Mouse (Mus musculus) lung, embryonic 15.5 days (tissue): ENCODE data around the gene 1700021F07Rik. TPM values are rescaled to one million over a fixed set of nuclear protein-coding genes. Genes with fewer than 3 reads are reported as not detected.

Experiments
- ATAC-seq: fragments of 200-750 bp; cut with Nextera tagmentation; 2 replicates; pipeline ENCODE4 v1.8.0; 2017; ENCODE audit warnings: moderate number of reproducible peaks, borderline replicate concordance; ENCODE audit not compliant: low FRiP score, low TSS enrichment; ENCODE audit errors: extremely low read depth
- H3K27ac ChIP-seq: fragments of 300-500 bp; sonication (generic); 2 replicates; pipeline ENCODE4 v1.5.1; 2015; ENCODE audit warnings: moderate library complexity, mild to moderate bottlenecking, inconsistent platforms
- H3K27me3 ChIP-seq: fragments of 300-500 bp; sonication (generic); 2 replicates; pipeline ENCODE4 v1.6.1; 2015; ENCODE audit warnings: inconsistent platforms
- H3K36me3 ChIP-seq: fragments of 300-500 bp; sonication (generic); 2 replicates; pipeline ENCODE4 v1.6.1; 2015; ENCODE audit warnings: inconsistent platforms
- H3K4me1 ChIP-seq: fragments of 300-500 bp; sonication (generic); 2 replicates; pipeline ENCODE4 v1.6.1; 2015; ENCODE audit warnings: inconsistent platforms
- H3K4me2 ChIP-seq: fragments of 300-500 bp; sonication (generic); 2 replicates; pipeline ENCODE4 v1.6.1; 2015; ENCODE audit warnings: inconsistent platforms, mild to moderate bottlenecking, moderate library complexity
- H3K4me3 ChIP-seq: fragments of 300-500 bp; sonication (generic); 2 replicates; pipeline ENCODE4 v1.5.1; 2015; ENCODE audit warnings: mild to moderate bottlenecking, inconsistent platforms
- H3K9ac ChIP-seq: fragments of 300-500 bp; sonication (generic); 2 replicates; pipeline ENCODE4 v1.6.1; 2015; ENCODE audit warnings: inconsistent platforms
- H3K9me3 ChIP-seq: fragments of 300-500 bp; sonication (generic); 2 replicates; pipeline ENCODE4 v1.6.1; 2016; ENCODE audit warnings: inconsistent platforms
- WGBS: fragments of 180-500 bp; shearing (Covaris S2); methylation state at CpG from one replicate; pipeline ENCODE4 v1.1.7; 2015; 5-methylcytosine and 5-hydroxymethylcytosine counted together
- polyA plus RNA-seq: library from polyadenylated mRNA; unstranded; fragments of >200 nt; fragmentation: Nextera tagmentation; extraction: Ambion mirVana; gene quantifications from 2 replicates; pipeline ENCODE4 v1.2.1, GENCODE M21; 2015

The 1700021F07Rik gene
- polyA plus RNA-seq: not detected in 2 replicates

- no peak within 1 kb of the TSS for H3K4me3 ChIP-seq
- H3K36me3 ChIP-seq: no peaks in the 10 kb centered on the region
- no peak within 1 kb of the TSS for H3K27ac ChIP-seq
- no peaks in the 10 kb centered on the region for H3K27me3 ChIP-seq
- 91% methylated on average over 18 of the region's 18 CpGs for WGBS
- H3K9me3 ChIP-seq: no peaks in the 10 kb centered on the region
- H3K4me1 ChIP-seq: no peaks in the 10 kb centered on the region
- H3K9ac ChIP-seq: no peak within 1 kb of the TSS
- no peak for ATAC-seq
- no peak within 1 kb of the TSS for H3K4me2 ChIP-seq
Observed at GRCm38 (mm10) chr2:173522376-173522775, at the start of gene 1700021F07Rik. 1700021F07Rik (plus strand) TSS chr2:173522586.

GRCm38 (mm10) chr2:173473233-173473632 is 49.2 kb upstream of the 1700021F07Rik start:
- Histone ChIP-seq H3K27ac (no peak overlapping the region), H3K36me3 (no peaks in the 10 kb centered on the region), H3K4me3 (no peak overlapping the region), H3K9ac (no peak overlapping the region), H3K9me3 (no peaks in the 10 kb centered on the region), H3K4me2 (no peak overlapping the region), H3K27me3 (no peaks in the 10 kb centered on the region), H3K4me1 (no peaks in the 10 kb centered on the region)
- WGBS: 40% methylated on average over 11 of the region's 11 CpGs
- ATAC-seq: no peak

- Histone ChIP-seq H3K9ac (no peak overlapping the region), H3K36me3 (no peaks in the 10 kb centered on the region), H3K4me3 (no peak overlapping the region), H3K27ac (no peak overlapping the region), H3K27me3 (no peaks in the 10 kb centered on the region), H3K9me3 (no peaks in the 10 kb centered on the region), H3K4me1 (no peaks in the 10 kb centered on the region), H3K4me2 (no peak overlapping the region)
- WGBS: 77% methylated on average over 12 of the region's 12 CpGs
- no peak for ATAC-seq
Observed at GRCm38 (mm10) chr2:173479050-173479449, 43.3 kb upstream of the 1700021F07Rik start.

GRCm38 (mm10) chr2:173484486-173484885 is 37.9 kb upstream of the 1700021F07Rik start:
- Histone ChIP-seq H3K9ac (no peak overlapping the region), H3K27me3 (no peaks in the 10 kb centered on the region), H3K36me3 (no peaks in the 10 kb centered on the region), H3K9me3 (no peaks in the 10 kb centered on the region), H3K4me2 (no peak overlapping the region), H3K4me1 (no peaks in the 10 kb centered on the region), H3K27ac (no peak overlapping the region), H3K4me3 (no peak overlapping the region)
- ATAC-seq: no peak; the same call in 1 of the 2 replicates
- WGBS: 77% methylated on average over 4 of the region's 4 CpGs

- H3K4me1 ChIP-seq: no peaks in the 10 kb centered on the region
- no peak overlapping the region for H3K4me3 ChIP-seq
- no peaks in the 10 kb centered on the region for H3K9me3 ChIP-seq
- H3K27ac ChIP-seq: no peak overlapping the region
- no peak overlapping the region for H3K4me2 ChIP-seq
- WGBS: 85% methylated on average over 2 of the region's 2 CpGs
- ATAC-seq: no peak
- no peaks in the 10 kb centered on the region for H3K27me3 ChIP-seq
- no peak overlapping the region for H3K9ac ChIP-seq
- H3K36me3 ChIP-seq: no peaks in the 10 kb centered on the region
Observed at GRCm38 (mm10) chr2:173499612-173500011, 22.8 kb upstream of the 1700021F07Rik start.

GRCm38 (mm10) chr2:173513977-173514376 is 8.4 kb upstream of the 1700021F07Rik start:
- Histone ChIP-seq H3K27ac (no peak overlapping the region), H3K9ac (no peak overlapping the region), H3K4me1 (no peaks in the 10 kb centered on the region; the same call in 1 of the 2 replicates), H3K4me2 (no peak overlapping the region), H3K27me3 (no peaks in the 10 kb centered on the region), H3K4me3 (no peak overlapping the region), H3K9me3 (no peaks in the 10 kb centered on the region), H3K36me3 (no peaks in the 10 kb centered on the region)
- WGBS: 71% methylated on average over 6 of the region's 6 CpGs
- ATAC-seq: no peak

- no peaks in the 10 kb centered on the region; the same call in 1 of the 2 replicates for H3K4me1 ChIP-seq
- H3K36me3 ChIP-seq: no peaks in the 10 kb centered on the region
- no peaks in the 10 kb centered on the region for H3K27me3 ChIP-seq
- no peak overlapping the region for H3K27ac ChIP-seq
- H3K4me2 ChIP-seq: no peak overlapping the region
- H3K4me3 ChIP-seq: no peak overlapping the region
- WGBS: 41% methylated on average over 6 of the region's 6 CpGs
- no peak overlapping the region for H3K9ac ChIP-seq
- no peaks in the 10 kb centered on the region for H3K9me3 ChIP-seq
- ATAC-seq: no peak
Observed at GRCm38 (mm10) chr2:173515186-173515585, 7.2 kb upstream of the 1700021F07Rik start.

GRCm38 (mm10) chr2:173516150-173516855 is 6.1 kb upstream of the 1700021F07Rik start:
- H3K4me1 ChIP-seq: no peaks in the 10 kb centered on the region; the same call in 1 of the 2 replicates
- no peak overlapping the region for H3K4me2 ChIP-seq
- H3K27me3 ChIP-seq: no peaks in the 10 kb centered on the region
- no peak overlapping the region for H3K4me3 ChIP-seq
- no peak overlapping the region for H3K9ac ChIP-seq
- no peak for ATAC-seq
- H3K27ac ChIP-seq: no peak overlapping the region
- no peaks in the 10 kb centered on the region for H3K36me3 ChIP-seq
- no peaks in the 10 kb centered on the region for H3K9me3 ChIP-seq
- WGBS: 81% methylated on average over 25 of the region's 25 CpGs

- Histone ChIP-seq H3K9me3 (no peaks in the 10 kb centered on the region), H3K36me3 (no peaks in the 10 kb centered on the region), H3K27me3 (no peaks in the 10 kb centered on the region), H3K27ac (no peak overlapping the region), H3K9ac (no peak overlapping the region), H3K4me3 (no peak overlapping the region), H3K4me1 (no peaks in the 10 kb centered on the region), H3K4me2 (no peak overlapping the region)
- 65% methylated on average over 3 of the region's 3 CpGs for WGBS
- no peak for ATAC-seq
Observed at GRCm38 (mm10) chr2:173528493-173528892, 6.1 kb downstream of the 1700021F07Rik start.

- Histone ChIP-seq H3K4me2 (no peak overlapping the region), H3K9me3 (no peaks in the 10 kb centered on the region), H3K27ac (no peak overlapping the region), H3K36me3 (no peaks in the 10 kb centered on the region), H3K4me3 (no peak overlapping the region), H3K9ac (no peak overlapping the region), H3K27me3 (no peaks in the 10 kb centered on the region), H3K4me1 (no peaks in the 10 kb centered on the region)
- no peak for ATAC-seq
- WGBS: 62% methylated on average over 15 of the region's 15 CpGs
Observed at GRCm38 (mm10) chr2:173532711-173533462, 10.5 kb downstream of the 1700021F07Rik start.

- no peak for ATAC-seq
- Histone ChIP-seq H3K27ac (no peak overlapping the region), H3K4me3 (no peak overlapping the region), H3K9me3 (no peaks in the 10 kb centered on the region), H3K4me2 (no peak overlapping the region), H3K36me3 (no peaks in the 10 kb centered on the region), H3K9ac (no peak overlapping the region), H3K4me1 (no peaks in the 10 kb centered on the region), H3K27me3 (no peaks in the 10 kb centered on the region)
- WGBS: 66% methylated on average over 7 of the region's 7 CpGs
Observed at GRCm38 (mm10) chr2:173534581-173534980, 12.2 kb downstream of the 1700021F07Rik start.

GRCm38 (mm10) chr2:173535390-173535789 is 13.0 kb downstream of the 1700021F07Rik start:
- H3K4me1 ChIP-seq: no peaks in the 10 kb centered on the region
- no peak; the same call in 1 of the 2 replicates for ATAC-seq
- no peak overlapping the region for H3K27ac ChIP-seq
- no peaks in the 10 kb centered on the region for H3K36me3 ChIP-seq
- no peaks in the 10 kb centered on the region for H3K9me3 ChIP-seq
- no peak overlapping the region for H3K4me3 ChIP-seq
- H3K27me3 ChIP-seq: no peaks in the 10 kb centered on the region
- H3K4me2 ChIP-seq: no peak overlapping the region
- no peak overlapping the region for H3K9ac ChIP-seq
- WGBS: 81% methylated on average over 18 of the region's 18 CpGs
